Mouse (Mus musculus): Measurements from ENCODE around the gene Nkx2-9. TPM values are rescaled to one million over a fixed set of nuclear protein-coding genes. Genes with fewer than 3 reads are reported as not detected.

The Nkx2-9 gene
- polyA plus RNA-seq, 1 experiment from 2014 or later = not detected

DNA sequence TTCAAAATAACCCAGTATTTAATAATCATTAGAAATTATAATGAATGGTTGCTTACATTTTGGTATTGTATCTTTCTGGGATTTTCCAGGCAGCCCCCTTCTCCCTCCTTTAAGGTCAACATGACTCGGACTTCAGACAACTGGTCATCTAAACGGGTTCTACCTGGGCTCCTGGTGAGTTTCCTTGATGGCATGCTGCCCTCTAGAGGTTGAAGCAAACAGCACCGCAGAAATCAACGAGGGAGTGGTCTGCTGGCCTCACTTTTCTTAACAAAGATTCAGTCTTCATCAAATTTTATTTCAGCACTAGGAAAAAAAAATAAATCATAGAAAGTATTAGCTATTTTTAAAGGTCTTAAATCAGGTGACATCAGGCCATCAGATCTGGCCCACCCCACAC, 21.4 kb downstream of the Nkx2-9 start:
- Histone ChIP-seq H3K27ac (no peak overlapping the region), H3K27me3 (no peaks in the 10 kb centered on the region), H3K4me3 (no peak overlapping the region), H3K4me2 (no peak overlapping the region), H3K9ac (no peak overlapping the region), H3K9me3 (no peaks in the 10 kb centered on the region), H3K4me1 (no peaks in the 10 kb centered on the region), H3K36me3 (no peaks in the 10 kb centered on the region)
- no peak for ATAC-seq (ENCODE audit: borderline replicate concordance, extremely low read depth, low FRiP score, low TSS enrichment)
- WGBS = 3% methylated on average over 4 of the region's 4 CpGs

DNA sequence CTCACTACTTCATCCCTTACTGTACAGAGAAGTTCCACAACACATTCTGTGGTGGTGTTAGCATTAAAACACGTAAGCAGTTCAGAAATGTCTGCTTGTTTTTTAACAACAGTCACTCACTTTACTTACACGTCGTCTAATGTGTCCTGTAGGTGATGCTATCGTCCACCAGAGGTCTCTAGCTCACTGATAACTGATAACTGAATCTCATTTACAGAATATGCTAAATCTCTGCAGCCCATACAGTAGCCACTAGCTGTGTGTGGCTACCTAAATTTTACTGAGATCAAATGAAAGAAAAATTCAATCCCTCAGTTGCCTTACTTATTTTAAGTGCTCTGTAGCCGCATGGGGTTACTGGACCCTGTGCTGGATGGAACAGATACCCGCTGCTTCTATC, 25.3 kb downstream of the Nkx2-9 start:
- Histone ChIP-seq H3K4me1 (no peaks in the 10 kb centered on the region), H3K4me2 (no peak overlapping the region), H3K9me3 (no peaks in the 10 kb centered on the region), H3K27ac (no peak overlapping the region), H3K4me3 (no peak overlapping the region), H3K9ac (no peak overlapping the region), H3K27me3 (no peaks in the 10 kb centered on the region), H3K36me3 (no peaks in the 10 kb centered on the region)
- no peak for ATAC-seq (ENCODE audit: borderline replicate concordance, extremely low read depth, low FRiP score, low TSS enrichment)
- WGBS = 32% methylated on average over 6 of the region's 6 CpGs

Other genes with a start within 250 kb of the Nkx2-9 start
- 84.7 and 87.6 TPM in 2 replicates for gene Nkx2-1, start 76.4 kb downstream of the Nkx2-9 start, polyA plus RNA-seq (2015; fragmentation: Nextera tagmentation; extraction: Ambion mirVana)
- gene Pax9, start 78.5 kb upstream of the Nkx2-9 start, polyA plus RNA-seq (2015; fragmentation: Nextera tagmentation; extraction: Ambion mirVana) = 0.67 and 0.90 TPM in 2 replicates

Measured in lung, embryonic 15.5 days (tissue).